Mouse (Mus musculus): ENCODE measurements around the gene Tpbpa.
"Not testable (repeated sequence)": the region's sequence is repeated elsewhere in the genome, so short reads cannot be mapped to it uniquely, and the experiment has no call there.

The Tpbpa gene

GRCm38 (mm10) chr13:60941884-60942283, at the start of gene Tpbpa:
TSS of gene Tpbpa (minus strand) at chr13:60941984.
- in situ Hi-C loops (cut with MboI), result not testable (repeated sequence)

- in situ Hi-C loops (cut with MboI), result not testable (repeated sequence)
These were observed 45.1 kb upstream of the Tpbpa start for GRCm38 (mm10) chr13:60986915-60987314.

DNA sequence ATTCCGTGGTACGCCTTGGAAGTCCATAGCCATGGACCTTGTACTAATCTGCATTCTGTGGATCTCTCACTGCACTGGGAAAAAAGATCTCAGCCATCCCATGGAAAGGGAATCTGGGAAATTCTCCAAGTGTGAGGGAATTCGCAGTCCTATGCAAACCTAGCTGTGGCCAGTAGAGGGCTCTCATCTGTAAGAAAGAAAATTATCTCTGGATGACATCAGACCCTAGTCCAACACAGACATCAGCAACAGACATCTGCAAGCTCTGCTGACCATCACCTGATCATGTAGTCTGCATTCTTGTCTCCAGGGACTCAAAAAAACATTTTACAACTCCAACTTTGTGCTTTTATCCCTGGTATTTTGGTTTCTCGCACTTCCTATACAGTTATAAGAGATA, 30.5 kb upstream of the Tpbpa start:
- in situ Hi-C loops (cut with MboI), result not testable (repeated sequence)

- in situ Hi-C loops (cut with MboI), result not testable (repeated sequence)
These were observed 22.2 kb upstream of the Tpbpa start for GRCm38 (mm10) chr13:60963985-60964384.

GRCm38 (mm10) chr13:60961706-60962105, 19.9 kb upstream of the Tpbpa start:
- in situ Hi-C loops (cut with MboI), result no loop called here

DNA sequence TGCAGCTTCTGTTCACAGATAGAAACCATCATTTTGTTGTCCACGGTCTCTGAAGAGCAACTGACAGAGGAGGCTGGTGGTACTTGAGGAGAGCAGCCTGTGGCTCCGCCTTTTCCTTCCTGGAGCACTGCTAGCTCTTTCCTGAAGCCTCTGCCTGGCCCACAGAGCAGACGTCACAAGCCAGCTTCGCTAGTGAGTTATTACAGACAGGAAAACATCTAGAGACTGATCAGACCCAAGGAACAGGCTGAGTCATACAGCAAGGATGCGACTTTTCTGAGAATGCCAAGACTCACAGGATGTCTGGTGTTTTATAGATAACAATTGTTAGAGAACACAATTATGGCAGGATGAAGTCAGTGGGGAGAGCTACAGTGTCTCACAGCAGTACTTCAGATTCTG, 5.3 kb downstream of the Tpbpa start, which contains the start of the genes Gm49391 and Ctla2a:
Gene Gm49391 (minus strand): TSS at position 72 of the 402 bp plus-strand sequence.
Gene Ctla2a (minus strand): TSS at position 126 of the 402 bp plus-strand sequence.
- in situ Hi-C loops (cut with MboI), result no loop called here

GRCm38 (mm10) chr13:60935490-60935889, 6.3 kb downstream of the Tpbpa start, which contains the start of gene Gm49393:
TSS of gene Gm49393 (minus strand) at chr13:60935590.
- in situ Hi-C loops (cut with MboI), result not testable (repeated sequence)

DNA sequence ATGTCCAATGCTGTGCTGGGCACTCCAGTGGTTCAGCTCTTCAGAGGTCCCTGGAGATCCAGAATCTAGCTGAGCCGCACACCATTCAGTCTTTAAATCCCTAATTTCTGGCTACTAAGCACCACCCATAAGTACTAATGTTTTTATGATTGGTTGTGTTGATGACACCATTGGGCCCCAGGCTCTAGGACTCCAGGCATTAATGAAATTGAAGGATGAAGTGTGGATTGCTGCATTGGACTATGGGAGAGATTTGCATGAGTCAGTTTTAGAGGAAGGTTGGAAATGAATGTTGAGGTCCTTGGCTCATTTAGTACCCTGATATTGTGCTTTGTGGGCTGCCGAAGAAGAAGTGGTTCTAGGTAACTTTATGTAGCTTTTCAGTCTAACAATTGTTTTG, 37.0 kb downstream of the Tpbpa start, which contains the start of gene Tpbpb:
Gene Tpbpb (minus strand): TSS at position 101 of the 400 bp plus-strand sequence.
- in situ Hi-C loops (cut with MboI), result not testable (repeated sequence)

- in situ Hi-C loops (cut with MboI), result no loop called here
These were observed 44.5 kb downstream of the Tpbpa start, which contains the start of gene Ctla2b for GRCm38 (mm10) chr13:60897328-60897727. TSS of gene Ctla2b (minus strand) at chr13:60897447.

DNA sequence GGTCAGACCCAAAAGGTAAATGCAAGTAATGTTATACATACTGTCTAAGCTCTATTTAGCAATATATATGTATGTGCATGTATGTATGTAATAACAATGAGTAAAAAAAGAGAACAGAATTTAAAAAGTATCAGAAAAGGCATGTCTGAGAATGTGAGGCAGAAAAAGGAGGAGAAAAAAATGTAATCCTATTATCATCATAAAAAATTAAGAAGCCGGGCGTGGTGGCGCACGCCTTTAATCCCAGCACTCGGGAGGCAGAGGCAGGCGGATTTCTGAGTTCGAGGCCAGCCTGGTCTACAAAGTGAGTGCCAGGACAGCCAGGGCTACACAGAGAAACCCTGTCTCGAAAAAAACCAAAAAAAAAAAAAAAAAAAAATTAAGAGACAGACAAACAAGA, 45.0 kb downstream of the Tpbpa start, which contains the start of gene Gm49392:
Gene Gm49392 (minus strand): TSS at position 101 of the 400 bp plus-strand sequence.
- in situ Hi-C loops (cut with MboI), result not testable (repeated sequence)

- in situ Hi-C loops (cut with MboI), result no loop called here
These were observed 46.2 kb downstream of the Tpbpa start for GRCm38 (mm10) chr13:60895406-60896160.

- in situ Hi-C loops (cut with MboI), result no loop called here
These were observed 49.5 kb downstream of the Tpbpa start for GRCm38 (mm10) chr13:60892301-60892700.
